Mouse (Mus musculus): ENCODE measurements around the gene Palm.

Palm gene

GRCm38 (mm10) chr10:79856704-79857451 is 63.5 kb downstream of the Palm start:
- no peak for DNase-seq

- peak; percentile 56 for DNase-seq
Measured at GRCm38 (mm10) chr10:79857452-79857811, 64.1 kb downstream of the Palm start.

DNA sequence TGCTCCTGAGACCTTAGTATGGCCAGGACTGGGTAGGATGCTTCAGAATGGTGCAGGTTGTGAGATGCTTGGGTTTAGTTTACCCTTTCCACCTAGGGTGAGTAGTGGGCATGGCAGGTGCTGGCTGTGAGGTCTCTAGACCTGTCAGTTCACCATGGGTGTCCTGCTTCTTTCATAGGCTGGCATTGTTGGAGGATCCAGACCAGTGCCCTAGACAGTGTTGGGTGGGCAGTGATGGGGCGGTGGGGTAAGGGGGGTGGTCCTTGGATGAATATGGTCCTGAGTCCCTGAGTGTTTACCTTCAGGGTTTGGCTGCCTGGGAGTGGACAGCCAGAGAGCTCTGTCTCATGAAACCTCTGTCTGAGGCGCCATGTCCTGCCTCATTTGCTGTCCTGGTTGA is 64.5 kb downstream of the Palm start:
- DNase-seq, result no peak

DNA sequence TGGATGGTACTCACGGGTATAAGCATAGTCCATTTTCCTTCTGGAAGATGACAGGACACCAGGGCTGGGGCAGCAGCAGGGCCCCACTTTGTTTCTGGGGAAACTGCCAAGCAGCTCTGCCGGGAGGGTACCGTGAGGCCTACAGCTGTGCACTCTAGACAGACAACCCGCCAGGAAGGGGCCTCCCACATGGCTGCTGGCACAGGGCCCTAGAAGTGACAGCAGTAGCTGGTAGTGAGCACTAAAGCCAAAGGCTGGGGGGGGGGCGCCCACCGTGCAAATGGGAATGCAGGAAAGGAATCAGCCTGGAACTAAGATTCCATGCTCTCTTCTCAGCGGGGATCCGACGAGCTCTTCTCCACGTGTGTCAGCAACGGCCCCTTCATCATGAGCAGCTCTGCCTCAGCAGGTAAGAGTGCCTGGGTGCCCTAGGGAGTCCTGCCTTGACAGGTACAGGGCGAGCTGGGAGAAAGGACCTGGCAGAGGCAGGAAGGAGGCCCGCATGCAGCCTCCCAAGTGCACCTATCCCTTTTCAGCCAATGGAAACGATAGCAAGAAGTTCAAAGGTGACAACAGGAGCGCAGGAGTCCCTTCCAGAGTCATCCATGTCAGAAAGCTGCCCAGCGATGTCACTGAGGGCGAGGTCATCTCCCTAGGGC is 65.2 kb downstream of the Palm start:
- peak; percentile 76 for DNase-seq

DNA sequence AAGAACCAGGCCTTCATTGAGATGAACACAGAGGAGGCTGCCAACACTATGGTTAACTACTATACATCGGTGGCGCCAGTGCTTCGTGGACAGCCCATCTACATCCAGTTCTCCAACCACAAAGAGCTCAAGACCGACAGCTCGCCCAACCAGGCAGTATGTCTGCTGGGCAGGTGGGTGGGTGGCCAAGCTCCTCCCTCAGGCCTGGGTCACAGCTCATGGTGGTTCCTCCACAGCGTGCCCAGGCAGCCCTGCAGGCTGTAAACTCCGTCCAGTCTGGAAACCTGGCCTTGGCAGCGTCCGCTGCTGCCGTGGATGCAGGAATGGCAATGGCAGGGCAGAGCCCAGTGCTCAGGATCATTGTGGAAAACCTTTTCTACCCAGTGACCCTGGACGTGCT is 65.7 kb downstream of the Palm start:
- no peak for DNase-seq

DNA sequence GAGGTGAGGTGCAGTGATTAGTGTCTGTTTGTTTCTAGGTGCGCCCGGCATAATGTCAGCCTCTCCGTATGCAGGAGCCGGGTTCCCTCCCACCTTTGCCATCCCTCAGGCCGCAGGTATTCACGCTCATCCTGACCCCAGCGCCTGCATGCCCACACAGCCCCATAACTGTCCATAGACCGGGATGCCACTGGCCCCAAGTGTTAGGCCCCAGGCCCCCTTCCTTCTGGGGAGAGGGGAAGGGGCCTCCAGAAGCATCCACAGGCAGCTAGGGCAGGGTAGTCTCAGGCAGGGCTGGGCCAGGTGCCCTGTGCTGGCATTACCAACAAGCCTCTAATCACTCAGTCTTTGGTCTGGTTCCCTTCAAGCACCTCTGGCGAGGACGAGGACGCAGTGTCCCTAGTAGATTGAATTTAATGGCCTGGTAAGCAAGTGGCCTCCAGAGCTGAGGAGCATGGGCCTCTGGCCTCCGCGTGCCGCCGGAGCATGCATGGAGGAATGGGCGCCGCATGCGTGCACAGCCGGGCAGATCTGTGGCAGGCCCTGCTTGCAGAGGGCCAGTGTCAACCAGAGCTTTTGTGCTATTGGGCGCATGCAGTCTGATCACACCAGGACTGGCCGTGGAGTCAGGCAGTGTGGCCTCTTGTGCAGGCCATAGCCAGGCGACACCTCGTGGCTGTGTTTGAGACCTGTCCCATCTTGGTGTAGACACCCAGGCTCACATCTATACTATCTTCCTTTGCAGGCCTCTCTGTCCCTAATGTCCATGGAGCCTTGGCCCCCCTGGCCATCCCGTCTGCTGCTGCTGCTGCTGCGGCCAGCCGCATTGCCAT is 66.9 kb downstream of the Palm start:
- DNase-seq, result no peak

GRCm38 (mm10) chr10:79861230-79862048 is 68.1 kb downstream of the Palm start:
- DNase-seq, result no peak

- DNase-seq, result peak; percentile 12
Measured at GRCm38 (mm10) chr10:79862049-79862788, 68.8 kb downstream of the Palm start.

- peak; percentile 29 for DNase-seq
Measured at GRCm38 (mm10) chr10:79862925-79863324, 69.6 kb downstream of the Palm start.

DNA sequence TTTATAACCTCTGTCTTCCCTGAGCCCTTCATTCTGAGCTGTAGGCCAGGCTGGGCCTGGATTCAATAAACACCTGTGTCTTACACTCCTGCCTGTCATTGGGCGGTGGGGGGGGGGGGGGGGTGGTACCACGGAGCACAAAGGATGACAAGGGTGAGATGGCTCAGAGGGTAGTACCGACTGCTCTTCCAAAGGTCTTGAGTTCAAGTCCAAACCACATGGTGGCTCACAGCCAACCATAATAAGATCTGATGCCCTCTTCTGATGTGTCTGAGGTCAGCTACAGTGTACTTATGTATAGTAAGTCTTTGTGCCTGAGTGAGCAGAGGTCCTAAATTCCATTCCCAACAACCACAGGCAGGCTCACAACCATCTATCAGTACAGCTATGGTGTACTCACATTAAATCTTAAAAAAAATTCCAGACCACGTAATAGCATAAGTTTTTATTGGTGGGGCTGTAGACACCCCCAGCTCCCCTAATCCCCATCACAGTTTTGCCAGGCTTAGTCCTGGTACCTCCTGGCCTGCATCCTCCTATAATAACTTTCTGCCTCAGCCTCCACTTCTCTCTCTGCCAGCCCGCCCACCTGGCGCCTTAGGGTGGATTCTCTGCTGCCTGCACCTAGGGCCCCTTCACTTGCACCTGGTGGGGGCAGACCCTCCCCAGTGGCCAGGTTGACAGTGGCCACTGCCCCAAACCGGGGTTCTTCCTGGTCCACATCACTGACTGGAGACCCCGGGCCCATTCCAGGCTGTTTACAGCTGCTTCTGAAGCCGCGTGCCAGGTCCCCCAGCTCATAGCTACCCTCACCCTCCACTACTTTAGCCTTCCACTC is 71.2 kb downstream of the Palm start:
- no peak for DNase-seq

DNA sequence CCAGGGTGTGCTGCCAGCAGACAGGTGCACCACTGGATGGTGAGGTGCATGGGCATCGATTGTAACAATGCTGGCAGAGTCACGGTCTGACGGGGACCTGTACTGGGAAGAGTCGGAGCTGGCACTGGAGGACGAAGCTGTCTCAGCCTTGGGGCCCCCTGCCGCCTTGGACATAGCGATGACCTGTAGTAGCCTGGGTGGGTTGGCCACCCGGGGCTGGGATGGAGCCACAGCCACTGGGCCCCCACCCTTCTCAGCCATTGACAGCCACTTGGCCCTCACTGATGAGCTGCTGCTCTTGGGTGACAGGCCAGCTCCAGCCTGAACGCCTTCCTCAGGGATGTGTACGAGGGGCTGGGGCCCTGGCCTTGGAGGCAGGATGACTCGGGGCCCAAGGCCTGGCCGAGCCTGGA is 71.8 kb downstream of the Palm start:
- DNase-seq, result peak; percentile 14

DNA sequence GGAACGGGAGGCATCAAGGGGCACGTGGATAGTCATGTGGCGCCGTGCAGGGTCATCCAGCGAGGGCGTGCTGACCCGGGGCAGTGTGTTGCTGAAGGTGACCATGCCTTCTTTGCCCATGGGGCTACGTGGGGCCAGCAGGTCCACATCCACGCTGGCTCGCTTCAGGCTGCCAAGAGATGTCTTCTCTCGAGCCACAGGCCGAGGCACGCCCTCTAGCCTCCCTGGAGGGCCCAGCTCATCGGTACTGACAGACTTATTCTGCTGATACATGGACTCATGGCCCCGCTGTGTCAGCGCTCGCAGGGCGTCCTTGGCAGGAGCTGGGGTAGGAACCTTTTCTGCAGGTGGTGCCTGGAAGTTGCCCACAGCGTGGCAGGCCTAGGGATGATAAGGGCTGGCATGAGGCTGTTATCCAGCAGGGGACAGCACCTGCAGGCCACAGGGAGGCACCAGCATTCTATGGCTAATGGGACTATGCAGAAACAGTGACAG is 72.5 kb downstream of the Palm start:
- DNase-seq, result no peak

DNA sequence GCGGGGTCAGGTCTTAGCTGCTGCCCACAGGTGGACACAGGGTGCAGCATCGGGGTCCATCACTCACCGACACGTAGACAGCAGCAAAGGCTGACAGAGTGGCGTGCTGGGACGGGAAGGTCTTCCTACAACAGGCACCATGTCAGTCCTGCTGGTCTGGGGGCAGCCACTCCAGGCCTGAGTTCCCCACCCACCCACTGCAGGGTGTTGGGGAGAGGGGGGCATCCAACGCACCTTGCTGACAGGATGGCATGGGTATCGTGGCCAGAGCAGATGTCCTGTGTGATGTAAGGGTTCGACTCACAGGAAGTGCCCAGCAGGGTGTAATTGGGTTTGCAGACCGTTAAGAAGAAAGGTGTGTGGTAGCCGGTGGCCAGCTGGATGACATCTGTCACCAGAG is 73.2 kb downstream of the Palm start:
- no peak for DNase-seq

Measured in right cerebral cortex, postnatal 4 days (tissue).